Mouse (Mus musculus) midbrain, embryonic 11.5 days (tissue): ENCODE results near the gene Cavin4. TPM values are rescaled to one million over a fixed set of nuclear protein-coding genes. Genes with fewer than 3 reads are reported as not detected.

Experiments
- ATAC-seq: fragments of 200-750 bp; cut with Nextera tagmentation; 2 replicates; pipeline ENCODE4 v1.8.0; 2017; ENCODE audit warnings: moderate TSS enrichment, moderate library complexity; ENCODE audit not compliant: low FRiP score
- DNase-seq: peaks from one replicate; pipeline ENCODE4 v3.0.0; 2015; ENCODE audit warnings: low spot score; ENCODE audit errors: missing footprints
- H3K27ac ChIP-seq: fragments of 300-500 bp; sonication (generic); 2 replicates; pipeline ENCODE4 v1.5.1; 2014; ENCODE audit warnings: low read depth, low read length
- H3K27me3 ChIP-seq: fragments of 300-500 bp; sonication (generic); 2 replicates; pipeline ENCODE4 v1.6.1; 2014; ENCODE audit warnings: mild to moderate bottlenecking, low read length, moderate library complexity, mixed read lengths; ENCODE audit not compliant: control insufficient read depth, insufficient read depth
- H3K36me3 ChIP-seq: fragments of 300-500 bp; sonication (generic); 2 replicates; pipeline ENCODE4 v1.6.1; 2014; ENCODE audit warnings: mild to moderate bottlenecking, low read length, moderate library complexity, mixed read lengths; ENCODE audit not compliant: control insufficient read depth, insufficient read depth
- H3K4me1 ChIP-seq: fragments of 300-500 bp; sonication (generic); 2 replicates; pipeline ENCODE4 v1.6.1; 2014; ENCODE audit warnings: low read length; ENCODE audit not compliant: control insufficient read depth, insufficient read depth
- H3K4me2 ChIP-seq: fragments of 300-500 bp; sonication (generic); 2 replicates; pipeline ENCODE4 v1.6.1; 2014; ENCODE audit warnings: mild to moderate bottlenecking, moderate library complexity
- H3K4me3 ChIP-seq: fragments of 300-500 bp; sonication (generic); 2 replicates; pipeline ENCODE4 v1.5.1; 2014; ENCODE audit warnings: low read depth, low read length
- H3K9ac ChIP-seq: fragments of 300-500 bp; sonication (generic); 2 replicates; pipeline ENCODE4 v1.6.1; 2014; ENCODE audit warnings: low read length
- H3K9me3 ChIP-seq: fragments of 300-500 bp; sonication (generic); 2 replicates; pipeline ENCODE4 v1.6.1; 2016; ENCODE audit warnings: low read length; ENCODE audit not compliant: control insufficient read depth
- WGBS: fragments of 180-500 bp; shearing (Covaris S2); extraction: QIAGEN DNeasy Blood & Tissue Kit; methylation state at CpG from one replicate; pipeline ENCODE4 v1.1.7; 2014; 5-methylcytosine and 5-hydroxymethylcytosine counted together
- polyA plus RNA-seq: library from polyadenylated mRNA; unstranded; fragments of >200 nt; fragmentation: Nextera tagmentation; extraction: Ambion mirVana; gene quantifications from 2 replicates; pipeline ENCODE4 v1.2.1, GENCODE M21; 2014

Gene Cavin4
- polyA plus RNA-seq, 1 experiment from 2014 or later: 1.6 TPM

- H3K9me3 ChIP-seq: no peaks in the 10 kb centered on the region
- 94% methylated on average over 4 of the region's 4 CpGs for whole genome bisulfite sequencing
- H3K9ac ChIP-seq: no peak overlapping the region
- H3K27ac ChIP-seq: no peak overlapping the region
- no peak overlapping the region for H3K4me2 ChIP-seq
- H3K27me3 ChIP-seq: no peaks in the 10 kb centered on the region
- no peaks in the 10 kb centered on the region for H3K4me1 ChIP-seq
- H3K4me3 ChIP-seq: no peak overlapping the region
- ATAC-seq (no peak), DNase-seq (no peak)
- H3K36me3 ChIP-seq: peaks cover 24% of the 10 kb centered on the region
These were observed 3.2 kb upstream of the Cavin4 start for GRCm38 (mm10) chr4:48660144-48660543.

GRCm38 (mm10) chr4:48660619-48661575 is 2.4 kb upstream of the Cavin4 start:
- Histone ChIP-seq H3K27me3 (no peaks in the 10 kb centered on the region), H3K4me3 (no peak overlapping the region), H3K9ac (no peak overlapping the region), H3K36me3 (peaks cover 22% of the 10 kb centered on the region; the same call in 1 of the 2 replicates), H3K9me3 (no peaks in the 10 kb centered on the region), H3K27ac (no peak overlapping the region), H3K4me1 (no peaks in the 10 kb centered on the region), H3K4me2 (no peak overlapping the region)
- ATAC-seq (no peak), DNase-seq (no peak)
- 92% methylated on average over 7 of the region's 7 CpGs for WGBS

- H3K27ac ChIP-seq: no peak overlapping the region
- peaks cover 17% of the 10 kb centered on the region; the same call in 1 of the 2 replicates for H3K36me3 ChIP-seq
- H3K4me3 ChIP-seq: no peak overlapping the region
- no peaks in the 10 kb centered on the region for H3K4me1 ChIP-seq
- H3K27me3 ChIP-seq: no peaks in the 10 kb centered on the region
- H3K9ac ChIP-seq: no peak overlapping the region
- 88% methylated on average over 6 of the region's 6 CpGs for WGBS
- DNase-seq (no peak), ATAC-seq (no peak)
- no peaks in the 10 kb centered on the region for H3K9me3 ChIP-seq
- H3K4me2 ChIP-seq: no peak overlapping the region
These were observed 707 bp downstream of the Cavin4 start for GRCm38 (mm10) chr4:48664021-48664420.

GRCm38 (mm10) chr4:48667279-48667678 is 4.0 kb downstream of the Cavin4 start:
- peaks cover 13% of the 10 kb centered on the region; the same call in 1 of the 2 replicates for H3K36me3 ChIP-seq
- no peaks in the 10 kb centered on the region for H3K4me1 ChIP-seq
- no peak for ATAC-seq
- no peak overlapping the region for H3K4me3 ChIP-seq
- 95% methylated on average over 6 of the region's 6 CpGs for WGBS
- no peak for DNase-seq
- no peak overlapping the region for H3K4me2 ChIP-seq
- H3K9ac ChIP-seq: no peak overlapping the region
- H3K27me3 ChIP-seq: no peaks in the 10 kb centered on the region
- H3K9me3 ChIP-seq: no peaks in the 10 kb centered on the region
- no peak overlapping the region for H3K27ac ChIP-seq

- H3K36me3 ChIP-seq: peaks cover 11% of the 10 kb centered on the region; the same call in 1 of the 2 replicates
- no peak overlapping the region for H3K4me2 ChIP-seq
- no peaks in the 10 kb centered on the region for H3K4me1 ChIP-seq
- H3K4me3 ChIP-seq: no peak overlapping the region
- H3K9ac ChIP-seq: no peak overlapping the region
- no peaks in the 10 kb centered on the region for H3K27me3 ChIP-seq
- DNase-seq (no peak), ATAC-seq (no peak)
- no peak overlapping the region for H3K27ac ChIP-seq
- H3K9me3 ChIP-seq: no peaks in the 10 kb centered on the region
- WGBS: 95% methylated on average over 5 of the region's 5 CpGs
These were observed 9.6 kb downstream of the Cavin4 start for GRCm38 (mm10) chr4:48672915-48673314.

- H3K9me3 ChIP-seq: no peaks in the 10 kb centered on the region
- 88% methylated on average over 7 of the region's 7 CpGs for WGBS
- H3K4me2 ChIP-seq: no peak overlapping the region
- no peak overlapping the region for H3K27ac ChIP-seq
- H3K27me3 ChIP-seq: no peaks in the 10 kb centered on the region
- H3K4me3 ChIP-seq: no peak overlapping the region
- H3K36me3 ChIP-seq: peaks cover 11% of the 10 kb centered on the region; the same call in 1 of the 2 replicates
- no peaks in the 10 kb centered on the region for H3K4me1 ChIP-seq
- H3K9ac ChIP-seq: no peak overlapping the region
- no peak for ATAC-seq
- DNase-seq: no peak
These were observed 11.1 kb downstream of the Cavin4 start for GRCm38 (mm10) chr4:48674412-48674811.

- no peak overlapping the region for H3K4me3 ChIP-seq
- H3K27ac ChIP-seq: no peak overlapping the region
- H3K36me3 ChIP-seq: peaks cover 10% of the 10 kb centered on the region; the same call in 1 of the 2 replicates
- no peak overlapping the region for H3K4me2 ChIP-seq
- WGBS: 91% methylated on average over 13 of the region's 13 CpGs
- no peaks in the 10 kb centered on the region for H3K27me3 ChIP-seq
- H3K4me1 ChIP-seq: no peaks in the 10 kb centered on the region
- DNase-seq (no peak), ATAC-seq (no peak)
- no peaks in the 10 kb centered on the region for H3K9me3 ChIP-seq
- H3K9ac ChIP-seq: no peak overlapping the region
These were observed 13.4 kb downstream of the Cavin4 start for GRCm38 (mm10) chr4:48676570-48677185.

- Histone ChIP-seq H3K9me3 (no peaks in the 10 kb centered on the region), H3K36me3 (peaks cover 6% of the 10 kb centered on the region; the same call in 1 of the 2 replicates), H3K4me3 (no peak overlapping the region), H3K9ac (no peak overlapping the region), H3K27ac (no peak overlapping the region), H3K27me3 (no peaks in the 10 kb centered on the region), H3K4me2 (no peak overlapping the region), H3K4me1 (no peaks in the 10 kb centered on the region)
- DNase-seq (no peak), ATAC-seq (no peak)
- 93% methylated on average over 8 of the region's 8 CpGs for WGBS
These were observed 14.0 kb downstream of the Cavin4 start for GRCm38 (mm10) chr4:48677276-48677675.

GRCm38 (mm10) chr4:48677812-48678211 is 14.5 kb downstream of the Cavin4 start:
- ATAC-seq (no peak), DNase-seq (no peak)
- H3K4me3 ChIP-seq: no peak overlapping the region
- no peaks in the 10 kb centered on the region for H3K4me1 ChIP-seq
- H3K27me3 ChIP-seq: no peaks in the 10 kb centered on the region
- WGBS: 82% methylated on average over 2 of the region's 2 CpGs
- H3K36me3 ChIP-seq: peaks cover 1% of the 10 kb centered on the region; the same call in 1 of the 2 replicates
- H3K4me2 ChIP-seq: no peak overlapping the region
- H3K27ac ChIP-seq: no peak overlapping the region
- H3K9me3 ChIP-seq: no peaks in the 10 kb centered on the region
- no peak overlapping the region for H3K9ac ChIP-seq
